Mouse (Mus musculus) thymus, postnatal 4 days (tissue): ENCODE results near the gene Cetn3.

ENCODE experiments used
- DNase-seq: peaks from one replicate; pipeline ENCODE4 v3.0.0; 2021

Gene Cetn3

GRCm38 (mm10) chr13:81782971-81783404 lies at the start of gene Cetn3:
Cetn3 (plus strand) TSS chr13:81783077.
- DNase-seq = peak; percentile 89

- DNase-seq = no peak
Observed at GRCm38 (mm10) chr13:81736606-81737005, 46.3 kb upstream of the Cetn3 start.

GRCm38 (mm10) chr13:81740898-81741297 lies 42.0 kb upstream of the Cetn3 start:
- no peak for DNase-seq

GRCm38 (mm10) chr13:81743391-81744091 lies 39.3 kb upstream of the Cetn3 start:
- no peak for DNase-seq

GRCm38 (mm10) chr13:81744092-81744396 lies 38.8 kb upstream of the Cetn3 start:
- DNase-seq = no peak

- no peak for DNase-seq
Observed at GRCm38 (mm10) chr13:81754878-81755277, 28.0 kb upstream of the Cetn3 start.

- no peak for DNase-seq
Observed at GRCm38 (mm10) chr13:81755324-81755723, 27.6 kb upstream of the Cetn3 start.

- no peak for DNase-seq
Observed at GRCm38 (mm10) chr13:81757058-81757660, 25.7 kb upstream of the Cetn3 start.

- DNase-seq = peak; percentile 63
Observed at GRCm38 (mm10) chr13:81760379-81760778, 22.5 kb upstream of the Cetn3 start.

GRCm38 (mm10) chr13:81761566-81762186 lies 21.2 kb upstream of the Cetn3 start:
- no peak for DNase-seq

- no peak for DNase-seq
Observed at GRCm38 (mm10) chr13:81764173-81764572, 18.7 kb upstream of the Cetn3 start.

GRCm38 (mm10) chr13:81767038-81767659 lies 15.7 kb upstream of the Cetn3 start:
- DNase-seq = peak; percentile 88

GRCm38 (mm10) chr13:81776217-81776616 lies 6.7 kb upstream of the Cetn3 start:
- DNase-seq = no peak

- DNase-seq = no peak
Observed at GRCm38 (mm10) chr13:81782475-81782874, 402 bp upstream of the Cetn3 start.

- peak; percentile 96 for DNase-seq
Observed at GRCm38 (mm10) chr13:81783405-81784342, 797 bp downstream of the Cetn3 start.

GRCm38 (mm10) chr13:81785766-81786480 lies 3.0 kb downstream of the Cetn3 start:
- no peak for DNase-seq

- DNase-seq = no peak
Observed at GRCm38 (mm10) chr13:81790160-81790559, 7.3 kb downstream of the Cetn3 start.

GRCm38 (mm10) chr13:81791861-81792260 lies 9.0 kb downstream of the Cetn3 start:
- DNase-seq = no peak

GRCm38 (mm10) chr13:81793850-81794249 lies 11.0 kb downstream of the Cetn3 start:
- peak; percentile 23 for DNase-seq

GRCm38 (mm10) chr13:81801121-81801520 lies 18.2 kb downstream of the Cetn3 start:
- DNase-seq = no peak

GRCm38 (mm10) chr13:81803713-81804112 lies 20.8 kb downstream of the Cetn3 start:
- no peak for DNase-seq

- DNase-seq = no peak
Observed at GRCm38 (mm10) chr13:81822750-81823149, 39.9 kb downstream of the Cetn3 start.
